Mouse (Mus musculus): ENCODE measurements around the gene Itgb3bp. TPM values are rescaled to one million over a fixed set of nuclear protein-coding genes. Genes with fewer than 3 reads are reported as not detected.

Itgb3bp gene
- polyA plus RNA-seq, 1 experiment from 2014 or later, result 29.0 TPM

- 80% methylated on average over 11 of the region's 11 CpGs for WGBS
- no peaks in the 10 kb centered on the region for H3K36me3 ChIP-seq
- ATAC-seq (ENCODE audit: insufficient number of reproducible peaks, low FRiP score, low TSS enrichment, low read depth), result no peak
- H3K4me2 ChIP-seq, result peak overlapping the region; percentile 89
- H3K9me3 ChIP-seq, result no peaks in the 10 kb centered on the region
- peak overlapping the region; percentile 65; the same call in 1 of the 2 replicates for H3K4me3 ChIP-seq
- H3K9ac ChIP-seq, result no peak overlapping the region
- H3K4me1 ChIP-seq, result peaks cover 19% of the 10 kb centered on the region
- no peaks in the 10 kb centered on the region for H3K27me3 ChIP-seq
- H3K27ac ChIP-seq, result peak overlapping the region; percentile 57; the same call in 1 of the 2 replicates
Measured at GRCm38 (mm10) chr4:99931240-99931580, 1.6 kb upstream of the Itgb3bp start.

DNA sequence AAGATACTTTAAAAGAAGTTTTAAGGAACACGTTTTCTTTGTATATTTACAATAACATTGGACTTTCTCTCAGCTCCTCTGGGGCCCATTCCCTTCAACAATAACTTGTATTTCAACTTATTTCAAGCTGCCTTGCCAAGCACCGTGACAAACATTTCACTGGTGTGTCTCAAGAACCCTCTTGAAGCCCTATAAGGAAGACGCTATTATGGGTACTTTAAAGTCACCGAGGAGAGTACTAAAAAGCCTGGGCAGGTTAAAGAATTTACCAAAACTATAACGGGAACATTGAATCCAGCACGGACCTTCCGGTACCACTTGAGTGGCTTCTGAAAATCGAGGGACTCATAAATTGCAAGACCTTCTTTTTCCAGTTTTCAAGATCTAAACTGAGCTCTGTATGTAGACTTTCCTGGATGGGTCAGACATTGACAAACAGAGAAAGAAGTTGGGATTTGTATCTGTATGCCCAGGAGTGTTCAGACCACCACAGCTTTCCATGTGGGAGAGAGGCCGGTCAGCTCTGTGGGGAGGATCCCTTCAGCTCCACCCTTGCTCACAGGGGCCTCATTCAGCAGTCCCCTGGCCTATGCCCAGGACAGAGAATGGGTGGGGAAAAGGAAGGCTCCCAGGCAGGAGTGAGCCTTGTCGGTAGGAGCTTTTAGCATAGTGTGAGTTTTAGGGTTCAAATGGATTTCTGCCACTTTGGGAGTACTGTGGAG, 1.1 kb upstream of the Itgb3bp start:
- no peak overlapping the region for H3K9ac ChIP-seq

DNA sequence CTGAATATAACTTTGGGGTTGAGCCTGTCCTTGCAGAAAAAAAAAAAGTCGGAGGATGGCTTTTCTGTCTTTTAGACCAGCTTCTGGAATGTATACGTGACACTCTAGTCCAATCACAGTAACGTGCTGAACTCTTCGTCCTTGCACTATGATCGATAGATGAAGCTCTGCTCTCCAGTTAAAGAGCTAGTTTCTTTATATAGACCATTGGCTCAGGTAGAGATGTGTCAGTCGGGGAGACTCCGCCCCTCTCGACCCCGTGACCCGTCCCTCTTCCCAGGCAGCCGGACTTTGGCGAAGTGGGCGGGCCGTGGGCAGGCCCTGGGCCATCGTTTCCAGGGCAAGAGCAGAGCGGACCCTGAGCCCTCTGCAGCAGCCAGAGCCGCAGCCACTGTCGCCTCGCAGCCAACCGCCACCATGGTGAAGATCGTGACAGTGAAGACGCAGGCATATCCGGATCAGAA, 432 bp downstream of the Itgb3bp start, which contains the start of gene Pgm1:
Gene Pgm1, plus strand, starts transcription at position 266 of the 464 bp plus-strand sequence.
- peak within 1 kb of the TSS; percentile 57 for H3K9ac ChIP-seq
- ATAC-seq (ENCODE audit: insufficient number of reproducible peaks, low FRiP score, low TSS enrichment, low read depth), result peak; percentile 81
- WGBS, result 3% methylated on average over 23 of the region's 23 CpGs

More for the DNA sequence above, 1.1 kb upstream of the Itgb3bp start:
- 36% methylated on average over 10 of the region's 10 CpGs for WGBS
- Histone ChIP-seq H3K4me3 (peak overlapping the region; percentile 65), H3K27me3 (no peaks in the 10 kb centered on the region), H3K4me2 (peak overlapping the region; percentile 89), H3K27ac (peak overlapping the region; percentile 57; the same call in 1 of the 2 replicates), H3K4me1 (peaks cover 19% of the 10 kb centered on the region), H3K9me3 (no peaks in the 10 kb centered on the region), H3K36me3 (no peaks in the 10 kb centered on the region)
- no peak for ATAC-seq (ENCODE audit: insufficient number of reproducible peaks, low FRiP score, low TSS enrichment, low read depth)

GRCm38 (mm10) chr4:99928521-99928920, 1.1 kb downstream of the Itgb3bp start:
- Histone ChIP-seq H3K27ac (no peak overlapping the region), H3K27me3 (no peaks in the 10 kb centered on the region), H3K4me2 (no peak overlapping the region), H3K9me3 (no peaks in the 10 kb centered on the region), H3K9ac (no peak overlapping the region), H3K4me1 (peaks cover 19% of the 10 kb centered on the region), H3K4me3 (no peak overlapping the region), H3K36me3 (no peaks in the 10 kb centered on the region)
- 72% methylated on average over 6 of the region's 6 CpGs for WGBS
- ATAC-seq (ENCODE audit: insufficient number of reproducible peaks, low FRiP score, low TSS enrichment, low read depth), result no peak

More for the DNA sequence above, 432 bp downstream of the Itgb3bp start, which contains the start of gene Pgm1:
- no peaks in the 10 kb centered on the region for H3K27me3 ChIP-seq
- peaks cover 19% of the 10 kb centered on the region for H3K4me1 ChIP-seq
- H3K4me3 ChIP-seq, result peak within 1 kb of the TSS; percentile 65
- H3K36me3 ChIP-seq, result no peaks in the 10 kb centered on the region
- H3K9me3 ChIP-seq, result no peaks in the 10 kb centered on the region
- peak within 1 kb of the TSS; percentile 89 for H3K4me2 ChIP-seq
- H3K27ac ChIP-seq, result peak within 1 kb of the TSS; percentile 89

GRCm38 (mm10) chr4:99926380-99926779, 3.2 kb downstream of the Itgb3bp start:
- Histone ChIP-seq H3K27ac (no peak overlapping the region), H3K27me3 (no peaks in the 10 kb centered on the region), H3K4me2 (no peak overlapping the region), H3K9me3 (no peaks in the 10 kb centered on the region), H3K4me3 (no peak overlapping the region), H3K9ac (no peak overlapping the region), H3K4me1 (peaks cover 19% of the 10 kb centered on the region), H3K36me3 (no peaks in the 10 kb centered on the region)
- ATAC-seq (ENCODE audit: insufficient number of reproducible peaks, low FRiP score, low TSS enrichment, low read depth), result no peak
- WGBS, result 82% methylated on average over 4 of the region's 4 CpGs

DNA sequence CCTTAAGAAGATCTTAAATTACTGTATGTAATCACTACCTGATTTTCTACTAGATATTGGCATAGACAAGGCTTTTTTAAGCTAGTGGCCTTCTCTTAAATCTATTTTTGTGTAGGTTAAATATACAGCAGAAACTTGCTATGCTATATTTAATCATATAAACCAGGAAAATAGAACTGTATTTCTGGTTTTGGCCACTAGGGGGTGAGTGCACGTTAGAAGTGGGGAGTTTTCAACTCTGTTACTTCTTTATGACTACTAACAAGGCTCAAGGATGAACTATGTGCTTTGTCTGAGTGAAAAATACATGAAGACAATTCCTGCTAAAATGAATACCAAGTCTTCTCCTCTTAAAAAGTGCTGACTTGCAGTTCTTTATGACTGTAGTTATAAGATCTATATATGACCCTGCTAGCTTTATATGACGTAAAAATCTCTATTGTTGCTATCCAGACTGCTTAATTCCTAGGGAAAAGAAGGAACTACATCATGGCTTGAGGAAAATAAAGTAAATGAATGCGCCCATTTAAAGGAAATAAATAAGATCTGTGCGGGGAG, 15.6 kb downstream of the Itgb3bp start:
- H3K9ac ChIP-seq, result no peak overlapping the region
- H3K9me3 ChIP-seq, result no peaks in the 10 kb centered on the region
- no peak for ATAC-seq (ENCODE audit: insufficient number of reproducible peaks, low FRiP score, low TSS enrichment, low read depth)
- H3K36me3 ChIP-seq, result 0 out of 2 replicates have a peak, but pooled peaks cover 6% of the 10 kb centered on the region
- no peak overlapping the region for H3K27ac ChIP-seq
- H3K4me1 ChIP-seq, result no peaks in the 10 kb centered on the region
- H3K4me2 ChIP-seq, result no peak overlapping the region
- H3K27me3 ChIP-seq, result no peaks in the 10 kb centered on the region
- 66% methylated on average over 4 of the region's 4 CpGs for WGBS
- H3K4me3 ChIP-seq, result no peak overlapping the region

DNA sequence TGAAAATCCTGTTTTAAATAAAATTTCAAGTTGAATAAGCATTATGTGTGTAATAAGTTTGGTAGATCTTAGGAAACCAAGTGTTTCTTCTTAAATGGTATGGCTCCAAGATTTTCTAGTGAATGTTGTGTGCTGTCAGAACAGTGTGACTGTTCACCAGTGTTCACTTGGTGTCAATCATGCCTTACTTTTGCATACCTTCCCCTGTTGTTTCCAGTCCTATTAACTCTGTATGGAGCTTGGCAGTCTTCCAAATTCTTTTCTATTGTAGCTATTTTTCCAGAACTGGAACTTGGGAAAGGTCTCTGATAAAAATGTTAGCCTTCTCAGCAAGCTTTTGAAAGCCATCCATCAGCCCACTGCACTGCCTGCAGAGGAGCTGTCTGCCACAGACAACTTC, 47.2 kb downstream of the Itgb3bp start:
- Histone ChIP-seq H3K9ac (no peak overlapping the region), H3K4me1 (no peaks in the 10 kb centered on the region), H3K4me3 (no peak overlapping the region), H3K27ac (no peak overlapping the region), H3K36me3 (no peaks in the 10 kb centered on the region), H3K9me3 (no peaks in the 10 kb centered on the region), H3K4me2 (no peak overlapping the region), H3K27me3 (no peaks in the 10 kb centered on the region)
- no peak for ATAC-seq (ENCODE audit: insufficient number of reproducible peaks, low FRiP score, low TSS enrichment, low read depth)

DNA sequence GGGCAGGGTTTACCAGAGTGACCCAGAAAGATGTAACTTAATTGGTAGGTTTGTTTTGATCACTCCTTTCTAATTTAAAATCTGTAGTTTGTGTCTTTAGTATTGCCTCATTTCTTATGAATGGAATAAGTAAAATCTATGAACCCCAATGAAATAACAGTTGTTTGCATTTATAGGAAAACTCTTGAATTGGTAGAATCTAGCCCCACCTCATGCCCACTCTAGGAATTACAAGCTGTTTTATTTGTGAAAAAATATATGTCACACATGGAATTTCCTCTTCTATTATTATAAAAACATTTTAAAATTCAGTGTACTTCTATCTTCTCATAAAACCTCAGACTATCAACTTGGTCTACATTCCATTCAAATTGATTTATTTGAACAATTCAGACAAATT, 47.7 kb downstream of the Itgb3bp start:
- Histone ChIP-seq H3K4me2 (no peak overlapping the region), H3K36me3 (no peaks in the 10 kb centered on the region), H3K9me3 (no peaks in the 10 kb centered on the region), H3K4me1 (no peaks in the 10 kb centered on the region), H3K9ac (no peak overlapping the region), H3K27me3 (no peaks in the 10 kb centered on the region), H3K27ac (no peak overlapping the region), H3K4me3 (no peak overlapping the region)
- no peak for ATAC-seq (ENCODE audit: insufficient number of reproducible peaks, low FRiP score, low TSS enrichment, low read depth)

GRCm38 (mm10) chr4:99829094-99830073, 100.2 kb downstream of the Itgb3bp start, which contains the start of gene Efcab7:
Gene Efcab7 (plus strand): TSS chr4:99829198.
- H3K4me1 ChIP-seq, result peaks cover 4% of the 10 kb centered on the region; the same call in 1 of the 2 replicates
- peak within 1 kb of the TSS; percentile 68 for H3K4me2 ChIP-seq
- under 1% methylated on average over 48 of the region's 48 CpGs for WGBS
- peak; percentile 77; the same call in 1 of the 2 replicates for ATAC-seq (ENCODE audit: insufficient number of reproducible peaks, low FRiP score, low TSS enrichment, low read depth)
- no peaks in the 10 kb centered on the region for H3K27me3 ChIP-seq
- H3K27ac ChIP-seq, result peak within 1 kb of the TSS; percentile 86
- H3K9ac ChIP-seq, result peak within 1 kb of the TSS; percentile 61
- H3K9me3 ChIP-seq, result no peaks in the 10 kb centered on the region
- H3K4me3 ChIP-seq, result peak within 1 kb of the TSS; percentile 76
- H3K36me3 ChIP-seq, result no peaks in the 10 kb centered on the region

DNA sequence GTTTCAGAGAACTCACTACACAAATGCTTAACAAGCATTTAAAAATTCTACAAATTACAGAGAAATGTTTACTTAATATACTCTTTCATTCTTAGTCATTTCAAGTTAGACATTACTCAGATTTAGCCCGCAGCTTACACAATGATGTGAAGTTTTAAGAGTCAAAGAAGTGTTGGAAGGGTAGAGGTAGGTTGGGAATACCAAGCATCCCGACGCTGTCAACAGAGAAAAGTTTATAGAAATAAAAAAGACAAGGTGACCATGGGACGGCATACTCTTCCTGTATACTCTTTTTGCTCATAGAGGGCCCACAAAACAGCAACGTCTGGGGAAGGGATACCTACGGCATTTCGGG, 100.9 kb downstream of the Itgb3bp start:
- WGBS, result 0% methylated on average over 7 of the region's 7 CpGs
- Histone ChIP-seq H3K27ac (peak overlapping the region; percentile 86), H3K9ac (peak overlapping the region; percentile 61; the same call in 1 of the 2 replicates), H3K36me3 (no peaks in the 10 kb centered on the region), H3K4me3 (peak overlapping the region; percentile 76), H3K9me3 (no peaks in the 10 kb centered on the region), H3K4me2 (peak overlapping the region; percentile 68), H3K4me1 (peaks cover 4% of the 10 kb centered on the region; the same call in 1 of the 2 replicates), H3K27me3 (no peaks in the 10 kb centered on the region)
- ATAC-seq (ENCODE audit: insufficient number of reproducible peaks, low FRiP score, low TSS enrichment, low read depth), result no peak

DNA sequence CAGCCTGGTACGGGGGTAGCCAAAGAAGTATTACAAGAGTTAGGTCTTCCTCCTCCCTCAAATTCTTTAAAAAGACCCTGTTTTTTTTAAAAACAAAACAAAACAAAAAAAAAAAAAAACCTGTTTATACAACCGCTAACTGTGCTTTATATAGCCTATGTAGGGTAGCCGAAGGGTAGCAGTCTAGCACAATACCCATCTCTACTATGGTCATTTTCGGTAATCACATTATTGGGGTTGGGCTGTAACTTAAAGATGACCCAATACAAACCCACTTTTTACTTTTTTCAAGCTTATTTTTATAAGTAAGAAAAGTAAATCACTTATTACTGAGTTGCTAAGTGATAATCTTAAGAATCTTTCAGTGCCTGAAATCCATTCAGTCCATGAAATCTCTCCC, 101.3 kb downstream of the Itgb3bp start:
- peak overlapping the region; percentile 76 for H3K4me3 ChIP-seq
- peaks cover 4% of the 10 kb centered on the region; the same call in 1 of the 2 replicates for H3K4me1 ChIP-seq
- H3K27ac ChIP-seq, result no peak overlapping the region
- WGBS, result 57% methylated on average over 4 of the region's 4 CpGs
- no peaks in the 10 kb centered on the region for H3K9me3 ChIP-seq
- peak overlapping the region; percentile 68 for H3K4me2 ChIP-seq
- no peak for ATAC-seq (ENCODE audit: insufficient number of reproducible peaks, low FRiP score, low TSS enrichment, low read depth)
- H3K27me3 ChIP-seq, result no peaks in the 10 kb centered on the region
- H3K36me3 ChIP-seq, result no peaks in the 10 kb centered on the region
- H3K9ac ChIP-seq, result no peak overlapping the region

Measured in limb, embryonic 15.5 days (tissue).